Mouse (Mus musculus): Measurements from ENCODE around the gene Arhgap20. TPM values are rescaled to one million over a fixed set of nuclear protein-coding genes. Genes with fewer than 3 reads are reported as not detected.

The Arhgap20 gene
- 0.15 TPM in 1 of 4 replicates, not detected in the others for total RNA-seq (2023)

GRCm38 (mm10) chr9:51764921-51765416, at the start of gene Arhgap20:
TSS of gene Arhgap20 (plus strand) at chr9:51765337.

Other genes with a start within 250 kb of the Arhgap20 start
- 8.9 to 11.5 TPM (median 9.5 TPM) in 4 replicates for gene Fdx1, start 198.2 kb downstream of the Arhgap20 start, total RNA-seq (2023)